Mouse (Mus musculus) G1E-ER4 (cell line): ENCODE measurements around the gene Gamt. TPM values are rescaled to one million over a fixed set of nuclear protein-coding genes. Genes with fewer than 3 reads are reported as not detected.

ENCODE experiments used
- GATA1 ChIP-seq: IDR thresholded peaks from one replicate; pipeline ENCODE4 v1.8.0; 2012; ENCODE audit warnings: low read length, inconsistent platforms
- polyA plus RNA-seq: library from polyadenylated mRNA; stranded (reverse); fragments of >175 nt; gene quantifications from 2 replicates; pipeline ENCODE4 v1.2.3, GENCODE M21; 2012

Gamt gene
- polyA plus RNA-seq, 1 experiment = 0.35 TPM

DNA sequence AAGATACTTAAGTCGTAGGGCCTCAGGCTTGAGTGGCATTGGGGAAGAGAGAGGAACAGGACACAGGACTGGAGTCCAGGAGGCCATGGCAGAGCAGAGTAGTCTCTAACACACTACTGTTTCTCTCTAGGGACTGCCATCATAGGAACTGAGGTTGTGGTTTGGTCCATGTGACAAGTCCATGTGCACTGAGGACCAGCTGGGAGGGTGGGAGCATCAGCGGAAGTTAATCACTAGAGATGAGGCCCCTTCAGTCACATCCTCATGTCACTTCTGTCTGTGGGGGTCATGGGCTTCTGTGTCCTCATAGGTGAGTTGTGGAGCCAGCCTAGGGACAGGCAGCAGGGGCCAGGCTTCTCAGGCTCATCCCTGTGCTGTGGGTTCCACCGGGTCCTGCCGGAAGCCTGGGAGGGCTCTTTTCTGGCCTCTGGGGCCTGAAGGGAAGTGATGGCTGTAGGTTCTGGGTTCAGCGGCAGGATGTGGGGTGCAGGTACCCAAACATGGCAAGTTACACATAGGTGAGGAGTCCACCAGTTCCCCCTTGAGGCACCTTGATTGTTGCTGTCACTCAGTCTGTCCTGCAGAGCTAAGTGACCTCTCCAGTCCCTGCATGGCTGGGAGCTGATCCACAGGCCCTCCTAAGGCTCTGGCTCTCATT, 10.5 kb upstream of the Gamt start:
- TF ChIP-seq GATA1 = no peak

GRCm38 (mm10) chr10:80270734-80271181, 9.9 kb upstream of the Gamt start:
- no peak for TF ChIP-seq GATA1

- no peak for TF ChIP-seq GATA1
Measured at GRCm38 (mm10) chr10:80270099-80270498, 9.3 kb upstream of the Gamt start.

DNA sequence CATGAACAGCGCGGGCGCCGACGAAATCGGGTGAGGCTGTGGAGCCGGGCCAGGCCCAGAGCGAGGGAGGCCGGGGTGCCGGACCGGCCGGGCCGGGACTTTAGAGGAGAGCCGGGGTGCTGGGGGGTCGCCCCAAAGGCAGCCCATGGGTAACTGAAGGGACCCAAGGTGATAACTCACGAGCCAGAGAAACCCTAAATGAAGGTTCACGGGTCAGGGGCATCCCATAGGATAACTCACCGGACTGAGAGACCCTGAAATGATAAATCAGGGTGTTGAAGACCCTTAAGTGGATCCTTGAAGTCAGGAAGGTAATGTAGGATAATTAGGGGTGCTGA, 4.3 kb upstream of the Gamt start:
- no peak for TF ChIP-seq GATA1

DNA sequence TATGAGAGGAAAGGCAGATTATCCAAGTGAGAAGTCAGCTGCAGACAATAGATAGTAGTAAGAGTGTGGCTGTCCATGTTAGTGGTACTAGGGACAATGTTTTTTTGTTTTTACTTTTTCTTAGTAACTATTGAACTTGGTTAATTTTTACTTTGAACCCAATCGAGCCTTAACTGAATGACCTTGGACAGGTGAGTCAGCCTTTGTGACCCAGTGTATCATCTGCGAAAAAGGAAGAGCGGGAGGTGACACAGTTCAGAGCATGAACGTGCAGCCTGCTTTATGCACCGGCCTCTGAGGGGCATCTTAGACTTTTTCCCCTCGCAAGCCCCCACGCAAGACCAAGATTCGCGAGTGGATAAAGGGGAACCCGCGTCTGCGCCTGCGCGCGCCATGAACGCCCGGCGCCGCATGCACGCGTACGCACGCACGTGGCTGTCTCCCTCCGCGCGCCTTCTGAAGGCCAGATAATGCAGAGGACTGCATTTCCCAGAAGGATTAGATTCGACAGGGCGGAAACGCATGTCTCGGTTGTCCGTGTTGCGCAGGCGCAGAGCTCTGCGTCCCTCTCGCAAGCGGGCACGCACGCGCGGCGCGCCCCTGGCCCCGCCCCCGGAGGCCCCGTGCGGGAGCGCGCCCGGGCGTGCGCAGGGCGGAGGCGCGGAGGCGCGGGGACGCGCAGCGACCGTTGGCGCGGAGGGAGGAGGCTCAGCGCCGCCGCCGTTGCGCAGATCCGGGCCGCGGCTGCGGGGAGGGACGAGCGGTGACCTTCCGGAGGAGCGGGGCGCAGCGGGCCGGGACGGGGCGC, 3.7 kb upstream of the Gamt start:
- no peak for TF ChIP-seq GATA1

DNA sequence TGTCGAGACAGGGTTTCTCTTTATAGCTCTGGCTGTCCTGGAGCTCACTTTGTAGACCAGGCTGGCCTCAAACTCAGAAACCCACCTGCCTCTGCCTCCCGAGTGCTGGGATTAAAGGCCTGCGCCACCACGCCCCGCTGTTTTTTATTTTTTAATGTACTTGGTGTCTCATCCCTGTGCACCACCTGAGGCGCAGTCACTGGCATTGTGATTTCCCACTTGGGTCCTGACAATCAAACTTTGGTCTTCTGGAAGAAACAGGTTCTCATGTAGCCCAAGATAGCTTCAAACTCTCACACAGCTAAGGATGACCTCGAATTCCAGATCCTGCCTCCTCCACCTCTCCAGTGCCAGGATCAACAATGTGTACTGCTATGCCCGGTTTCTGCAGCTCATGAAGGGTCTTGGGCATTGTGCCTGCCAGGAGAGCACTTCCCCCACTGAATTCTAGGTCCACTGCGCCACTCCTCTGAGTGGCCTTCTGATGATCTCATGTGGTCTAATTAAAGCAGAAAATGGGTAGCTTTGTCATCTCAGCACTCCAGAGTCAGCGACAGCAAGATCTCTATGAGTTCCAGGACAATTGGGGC, 2.1 kb upstream of the Gamt start:
- no peak for TF ChIP-seq GATA1

DNA sequence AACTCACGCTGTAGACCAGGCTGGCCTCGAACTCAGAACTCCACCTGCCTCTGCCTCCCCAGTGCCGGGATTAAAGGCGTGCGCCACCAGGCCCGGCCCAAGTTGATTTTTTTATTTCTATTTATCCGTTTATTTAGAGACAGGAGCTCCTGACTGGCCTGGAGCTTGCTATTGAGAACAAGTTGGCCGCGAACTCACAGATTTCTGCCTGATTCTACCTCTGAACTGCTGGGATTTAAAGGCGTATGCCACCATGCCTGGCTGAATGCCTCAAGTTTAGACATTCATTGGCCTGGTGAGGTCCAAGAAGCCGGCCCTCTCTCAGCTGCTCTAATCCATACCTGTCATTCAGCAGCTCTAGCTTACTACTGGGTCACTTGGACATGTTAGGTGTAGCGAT, 1.4 kb upstream of the Gamt start:
- TF ChIP-seq GATA1 = no peak

DNA sequence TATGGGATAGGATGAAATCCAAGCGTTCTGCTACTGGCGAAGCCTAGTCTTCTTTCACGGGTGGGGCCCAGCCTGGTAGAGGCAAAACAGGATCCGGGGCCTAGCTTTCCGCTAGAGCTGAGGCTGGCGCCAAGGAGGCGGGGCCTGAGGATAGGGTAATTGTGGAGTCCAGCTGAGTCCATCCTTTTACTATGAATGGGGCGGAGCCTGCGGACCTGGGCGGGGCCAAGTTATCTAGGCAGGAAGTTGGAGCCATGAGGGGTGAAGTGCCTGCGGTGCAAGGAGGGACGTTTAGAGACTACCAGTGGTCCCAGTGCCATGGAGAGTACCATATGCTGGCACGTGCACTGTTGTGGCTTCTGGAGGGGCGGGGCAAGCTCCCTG, 765 bp upstream of the Gamt start:
- no peak for TF ChIP-seq GATA1

DNA sequence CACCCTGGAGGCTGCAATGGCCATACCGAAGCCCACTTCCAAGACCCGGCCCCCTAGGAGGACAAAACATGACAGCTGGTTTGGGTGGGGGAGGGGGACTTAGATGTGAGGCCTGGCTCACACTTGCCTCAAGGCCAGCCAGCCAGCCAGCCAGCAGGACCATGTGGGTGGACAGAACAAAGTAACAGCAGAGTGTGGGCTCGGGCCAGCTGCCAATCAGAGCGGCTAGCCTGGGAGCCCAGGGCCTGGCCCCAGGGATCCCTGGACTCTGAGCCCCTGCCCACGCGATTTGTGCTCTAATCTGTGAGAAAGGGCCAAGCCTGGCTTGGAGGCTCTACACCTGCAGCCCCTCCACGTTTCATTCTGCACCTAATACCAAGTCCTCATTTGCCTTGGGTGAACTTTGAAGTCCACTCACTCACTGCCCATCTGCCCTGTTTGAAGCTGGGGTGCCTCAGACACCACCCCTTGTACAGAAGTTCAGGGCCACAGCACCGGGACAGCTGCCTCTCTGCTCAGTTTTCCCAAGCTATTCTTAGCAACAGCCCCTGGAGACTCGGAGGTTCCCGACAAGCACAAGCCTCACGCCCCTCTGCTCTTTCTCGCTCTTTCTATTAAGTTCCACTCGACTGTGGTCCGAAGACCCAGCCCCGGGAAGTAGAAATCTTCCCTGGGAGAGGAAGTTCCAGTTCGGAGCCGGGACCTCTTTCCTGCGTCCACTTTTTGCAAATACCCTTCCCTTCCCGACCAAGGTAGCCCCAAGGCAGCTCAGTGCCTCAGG, 761 bp downstream of the Gamt start:
- no peak for TF ChIP-seq GATA1

GRCm38 (mm10) chr10:80259463-80259805, 1.4 kb downstream of the Gamt start:
- TF ChIP-seq GATA1 = no peak

DNA sequence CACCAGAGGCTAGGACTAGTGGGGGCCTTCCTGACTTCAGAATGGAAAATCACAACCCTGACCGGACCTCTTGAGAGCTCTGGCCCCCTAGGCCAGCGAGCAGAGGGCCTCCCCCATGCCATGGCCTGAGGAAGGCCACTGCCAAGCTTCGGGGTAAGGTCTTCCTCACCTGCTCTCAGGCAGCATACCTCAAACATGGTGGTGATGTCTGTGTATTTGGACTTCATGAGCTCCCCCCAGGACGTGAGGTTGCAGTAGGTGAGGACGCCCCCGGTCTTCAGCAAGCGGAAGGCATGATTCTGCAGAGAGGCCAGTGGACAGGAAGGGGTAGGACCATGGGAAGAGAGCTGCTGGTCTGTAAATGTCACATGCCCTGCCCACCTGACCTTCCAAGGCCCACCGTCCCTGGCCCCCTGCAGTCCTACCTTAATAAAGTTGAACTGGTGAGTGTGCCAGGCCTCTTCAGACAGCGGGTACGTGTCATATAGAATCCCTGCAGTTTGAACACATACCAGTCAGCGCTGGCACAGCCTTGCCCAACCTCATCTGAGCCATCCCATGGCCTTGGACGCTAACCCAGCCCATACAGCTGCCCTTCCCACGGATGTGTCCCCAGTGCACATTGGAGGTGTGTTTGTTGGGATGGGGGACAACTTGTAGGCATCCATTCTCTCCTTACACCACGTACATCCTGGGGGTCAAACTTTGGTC, 1.9 kb downstream of the Gamt start:
- TF ChIP-seq GATA1 = no peak

DNA sequence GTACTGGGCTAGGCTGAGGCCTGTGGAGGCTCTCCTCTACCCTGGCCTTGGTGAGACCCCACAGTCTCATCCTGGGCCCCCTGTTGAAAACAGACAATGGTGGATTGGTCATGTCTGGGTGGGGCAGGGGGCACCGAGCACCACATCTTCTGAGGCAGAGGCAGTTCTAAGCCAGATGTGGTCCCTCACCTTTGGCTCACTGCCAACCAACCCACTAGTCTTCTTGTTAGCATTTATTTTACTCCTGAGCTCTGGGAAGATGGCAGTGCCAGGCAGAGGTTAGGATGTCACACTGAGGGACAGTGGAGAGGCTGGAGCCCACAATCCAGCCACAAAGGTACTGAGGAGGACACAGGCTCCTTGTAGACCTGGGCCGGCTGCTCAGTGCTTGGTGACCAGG, 2.9 kb downstream of the Gamt start:
- TF ChIP-seq GATA1 = no peak

- TF ChIP-seq GATA1 = no peak
Measured at GRCm38 (mm10) chr10:80255881-80256535, 4.8 kb downstream of the Gamt start.

- TF ChIP-seq GATA1 = no peak
Measured at GRCm38 (mm10) chr10:80254331-80255297, 6.2 kb downstream of the Gamt start.
